Mouse (Mus musculus) embryonic facial prominence, embryonic 15.5 days (tissue): ENCODE measurements around the gene Ces3a. TPM values are rescaled to one million over a fixed set of nuclear protein-coding genes. Genes with fewer than 3 reads are reported as not detected.

Experiments
- ATAC-seq: fragments of 200-750 bp; cut with Nextera tagmentation; 2 replicates; pipeline ENCODE4 v1.8.0; 2017; ENCODE audit warnings: low read depth, moderate TSS enrichment; ENCODE audit not compliant: insufficient number of reproducible peaks, low FRiP score, low TSS enrichment
- H3K27ac ChIP-seq: fragments of 300-500 bp; sonication (generic); replicated peaks from 2 replicates; pipeline ENCODE4 v1.5.1; 2015; ENCODE audit warnings: mild to moderate bottlenecking, inconsistent platforms
- H3K27me3 ChIP-seq: fragments of 300-500 bp; sonication (generic); 2 replicates; pipeline ENCODE4 v1.6.1; 2015; ENCODE audit warnings: inconsistent platforms
- H3K36me3 ChIP-seq: fragments of 300-500 bp; sonication (generic); 2 replicates; pipeline ENCODE4 v1.6.1; 2015; ENCODE audit warnings: mild to moderate bottlenecking, inconsistent platforms
- H3K4me1 ChIP-seq: fragments of 300-500 bp; sonication (generic); 2 replicates; pipeline ENCODE4 v1.6.1; 2015; ENCODE audit warnings: inconsistent platforms
- H3K4me2 ChIP-seq: fragments of 300-500 bp; sonication (generic); replicated peaks from 2 replicates; pipeline ENCODE4 v1.6.1; 2015; ENCODE audit warnings: mild to moderate bottlenecking, inconsistent platforms
- H3K4me3 ChIP-seq: fragments of 300-500 bp; sonication (generic); replicated peaks from 2 replicates; pipeline ENCODE4 v1.5.1; 2015; ENCODE audit warnings: mild to moderate bottlenecking, inconsistent platforms
- H3K9ac ChIP-seq: fragments of 300-500 bp; sonication (generic); 2 replicates; pipeline ENCODE4 v1.6.1; 2015; ENCODE audit warnings: inconsistent platforms
- H3K9me3 ChIP-seq: fragments of 300-500 bp; sonication (generic); replicated peaks from 2 replicates; pipeline ENCODE4 v1.6.1; 2016; ENCODE audit warnings: inconsistent platforms
- WGBS: fragments of 180-500 bp; shearing (Covaris S2); methylation state at CpG from one replicate; pipeline ENCODE4 v1.1.7; 2015; 5-methylcytosine and 5-hydroxymethylcytosine counted together
- polyA plus RNA-seq: library from polyadenylated mRNA; unstranded; fragments of >200 nt; fragmentation: Nextera tagmentation; extraction: Ambion mirVana; gene quantifications from 2 replicates; pipeline ENCODE4 v1.2.1, GENCODE M21; 2015

Ces3a gene
- polyA plus RNA-seq: not detected in 2 replicates

- no peaks in the 10 kb centered on the region for H3K9me3 ChIP-seq
- no peak within 1 kb of the TSS for H3K4me3 ChIP-seq
- no peak within 1 kb of the TSS for H3K9ac ChIP-seq
- no peak within 1 kb of the TSS for H3K4me2 ChIP-seq
- H3K27ac ChIP-seq: no peak within 1 kb of the TSS
- H3K4me1 ChIP-seq: no peaks in the 10 kb centered on the region
- H3K27me3 ChIP-seq: no peaks in the 10 kb centered on the region
- no peaks in the 10 kb centered on the region for H3K36me3 ChIP-seq
- 75% methylated on average over 3 of the region's 3 CpGs for WGBS
- no peak for ATAC-seq
These were observed at the start of gene Ces3a for GRCm38 (mm10) chr8:105048371-105048854. TSS of gene Ces3a (plus strand) at chr8:105048601.

DNA sequence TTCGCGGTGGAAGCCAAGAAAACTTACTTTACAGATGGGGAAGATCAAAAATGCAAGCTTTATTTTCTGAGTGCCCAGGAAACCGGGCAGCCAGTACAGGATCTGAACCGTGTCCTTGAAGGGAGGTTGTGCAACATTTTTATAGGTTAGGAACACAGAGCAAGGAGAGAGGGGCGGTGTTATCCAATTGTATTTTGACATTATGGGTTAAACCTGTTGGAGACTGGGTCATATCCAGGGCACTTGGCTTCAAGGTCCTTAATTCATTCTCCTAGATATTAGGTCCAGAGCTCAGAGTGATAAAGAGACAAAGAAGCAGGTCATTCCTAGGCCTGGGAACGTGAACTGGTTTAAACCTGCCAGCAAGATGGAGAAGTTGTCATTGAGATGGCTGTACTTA is 49.2 kb upstream of the Ces3a start:
- Histone ChIP-seq H3K27me3 (no peaks in the 10 kb centered on the region), H3K9ac (no peak overlapping the region), H3K27ac (no peak overlapping the region), H3K9me3 (no peaks in the 10 kb centered on the region), H3K36me3 (no peaks in the 10 kb centered on the region), H3K4me2 (no peak overlapping the region), H3K4me3 (no peak overlapping the region), H3K4me1 (no peaks in the 10 kb centered on the region)
- WGBS: 85% methylated on average over 6 of the region's 6 CpGs
- no peak for ATAC-seq

GRCm38 (mm10) chr8:105000586-105000985 is 47.8 kb upstream of the Ces3a start, which contains the start of gene Ces2h:
TSS of gene Ces2h (plus strand) at chr8:105000853.
- Histone ChIP-seq H3K9ac (no peak within 1 kb of the TSS), H3K4me2 (no peak within 1 kb of the TSS), H3K4me1 (no peaks in the 10 kb centered on the region), H3K36me3 (no peaks in the 10 kb centered on the region), H3K4me3 (no peak within 1 kb of the TSS), H3K9me3 (no peaks in the 10 kb centered on the region), H3K27ac (no peak within 1 kb of the TSS), H3K27me3 (no peaks in the 10 kb centered on the region)
- WGBS: 76% methylated on average over 7 of the region's 7 CpGs
- ATAC-seq: no peak

DNA sequence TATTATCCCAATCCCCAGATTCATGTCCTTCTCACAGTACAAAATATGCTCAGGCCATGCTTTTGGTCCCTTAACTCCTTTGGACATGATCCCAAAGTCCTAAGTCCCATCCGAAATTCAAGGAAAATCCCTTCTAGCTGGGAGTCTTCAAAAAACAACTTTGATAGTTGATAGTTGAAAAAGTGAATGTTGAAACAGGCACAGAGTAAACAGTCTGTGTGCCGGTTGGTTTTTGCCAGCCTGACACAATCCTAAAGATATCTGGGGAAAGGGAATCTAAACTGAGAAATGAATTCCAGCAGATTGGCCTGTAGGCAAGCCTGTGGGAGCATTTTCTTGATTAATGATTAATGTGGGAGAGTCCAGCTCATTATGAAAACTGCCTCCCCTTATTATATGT is 38.4 kb upstream of the Ces3a start:
- no peak for ATAC-seq

DNA sequence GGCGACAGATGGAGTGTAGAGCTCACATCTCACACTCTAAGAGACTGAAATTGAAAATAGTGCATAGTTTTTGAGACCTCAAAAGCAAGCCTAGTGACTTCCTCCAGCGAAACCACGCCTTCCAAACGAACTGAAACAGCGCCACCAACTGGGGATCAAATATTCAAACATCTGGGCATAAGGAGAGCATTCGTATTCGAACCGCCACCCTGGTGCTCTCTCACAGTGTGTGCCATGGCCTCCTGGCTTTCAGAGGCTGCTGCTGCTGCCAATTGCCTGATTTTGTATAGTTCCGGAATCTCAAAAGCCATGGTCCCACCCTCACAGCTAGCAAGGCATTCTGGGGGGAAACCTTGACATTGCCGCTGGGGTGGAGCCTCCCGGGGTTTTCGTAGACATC is 37.3 kb upstream of the Ces3a start:
- Histone ChIP-seq H3K9ac (no peak overlapping the region), H3K9me3 (no peaks in the 10 kb centered on the region), H3K4me2 (no peak overlapping the region), H3K27ac (no peak overlapping the region), H3K4me1 (no peaks in the 10 kb centered on the region), H3K36me3 (no peaks in the 10 kb centered on the region), H3K4me3 (no peak overlapping the region), H3K27me3 (no peaks in the 10 kb centered on the region)
- WGBS: 75% methylated on average over 12 of the region's 12 CpGs
- ATAC-seq: no peak

More for the DNA sequence above, 38.4 kb upstream of the Ces3a start:
- no peak overlapping the region for H3K27ac ChIP-seq
- H3K9me3 ChIP-seq: no peaks in the 10 kb centered on the region
- 77% methylated on average over 2 of the region's 2 CpGs for WGBS
- no peaks in the 10 kb centered on the region for H3K27me3 ChIP-seq
- H3K4me1 ChIP-seq: no peaks in the 10 kb centered on the region
- H3K36me3 ChIP-seq: no peaks in the 10 kb centered on the region
- H3K9ac ChIP-seq: no peak overlapping the region
- H3K4me3 ChIP-seq: no peak overlapping the region
- no peak overlapping the region for H3K4me2 ChIP-seq

DNA sequence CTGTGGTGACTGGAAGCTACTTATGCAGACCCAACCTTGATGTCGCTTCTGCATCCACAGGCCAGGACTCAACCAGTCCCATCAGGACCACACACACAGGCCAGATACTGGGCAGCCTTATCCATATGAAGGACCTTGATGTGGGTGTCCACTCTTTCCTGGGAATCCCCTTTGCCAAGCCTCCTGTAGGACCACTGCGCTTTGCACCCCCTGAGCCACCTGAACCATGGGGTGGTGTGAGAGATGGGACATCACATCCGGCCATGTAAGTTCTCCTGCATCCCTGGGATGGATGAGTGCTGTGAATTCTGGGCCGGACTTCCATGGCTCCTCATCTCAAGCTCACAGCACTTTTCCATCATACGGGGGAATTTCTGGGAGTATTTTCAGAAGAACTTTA is 34.0 kb upstream of the Ces3a start:
- H3K36me3 ChIP-seq: no peaks in the 10 kb centered on the region
- 92% methylated on average over 5 of the region's 5 CpGs for WGBS
- H3K27me3 ChIP-seq: no peaks in the 10 kb centered on the region
- H3K27ac ChIP-seq: no peak overlapping the region
- H3K4me3 ChIP-seq: no peak overlapping the region
- no peak overlapping the region for H3K4me2 ChIP-seq
- no peaks in the 10 kb centered on the region for H3K4me1 ChIP-seq
- no peak for ATAC-seq
- no peak overlapping the region for H3K9ac ChIP-seq
- no peaks in the 10 kb centered on the region for H3K9me3 ChIP-seq

GRCm38 (mm10) chr8:105021954-105022353 is 26.4 kb upstream of the Ces3a start:
- no peaks in the 10 kb centered on the region for H3K36me3 ChIP-seq
- WGBS: 84% methylated on average over 1 of the region's 1 CpGs
- H3K27me3 ChIP-seq: no peaks in the 10 kb centered on the region
- H3K9ac ChIP-seq: no peak overlapping the region
- ATAC-seq: no peak
- H3K4me1 ChIP-seq: no peaks in the 10 kb centered on the region
- no peak overlapping the region for H3K4me2 ChIP-seq
- no peak overlapping the region for H3K27ac ChIP-seq
- no peaks in the 10 kb centered on the region for H3K9me3 ChIP-seq
- H3K4me3 ChIP-seq: no peak overlapping the region

GRCm38 (mm10) chr8:105023087-105023486 is 25.3 kb upstream of the Ces3a start:
- Histone ChIP-seq H3K9ac (no peak overlapping the region), H3K4me1 (no peaks in the 10 kb centered on the region), H3K9me3 (no peaks in the 10 kb centered on the region), H3K4me3 (no peak overlapping the region), H3K27ac (no peak overlapping the region), H3K27me3 (no peaks in the 10 kb centered on the region), H3K36me3 (no peaks in the 10 kb centered on the region), H3K4me2 (no peak overlapping the region)
- WGBS: 32% methylated on average over 1 of the region's 1 CpGs
- ATAC-seq: no peak

DNA sequence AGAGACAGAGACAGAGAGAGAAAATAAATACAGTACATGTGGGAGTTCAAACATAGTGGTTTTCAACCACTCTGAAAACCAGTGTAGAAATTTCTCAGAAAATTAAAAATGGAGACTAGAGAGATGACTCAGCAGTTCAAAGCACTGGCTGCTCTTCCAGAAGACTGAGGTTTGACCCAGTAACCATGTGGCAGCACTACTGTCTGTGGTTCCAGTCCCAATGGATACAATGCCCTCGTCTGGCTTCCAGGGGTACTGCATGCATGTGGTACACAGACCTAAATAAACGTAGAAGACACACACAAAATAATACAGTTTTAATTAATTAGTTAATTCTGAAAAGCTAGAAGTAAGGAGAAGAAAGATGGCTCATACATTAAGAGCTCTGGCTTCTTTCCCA is 23.4 kb upstream of the Ces3a start:
- Histone ChIP-seq H3K4me1 (no peaks in the 10 kb centered on the region), H3K27me3 (no peaks in the 10 kb centered on the region), H3K9me3 (no peaks in the 10 kb centered on the region), H3K4me3 (no peak overlapping the region), H3K9ac (no peak overlapping the region), H3K27ac (no peak overlapping the region), H3K36me3 (no peaks in the 10 kb centered on the region), H3K4me2 (no peak overlapping the region)
- WGBS: 74% methylated on average over 2 of the region's 2 CpGs
- no peak for ATAC-seq

- Histone ChIP-seq H3K9ac (no peak overlapping the region), H3K4me2 (no peak overlapping the region), H3K27me3 (no peaks in the 10 kb centered on the region), H3K36me3 (no peaks in the 10 kb centered on the region), H3K4me1 (no peaks in the 10 kb centered on the region), H3K9me3 (no peaks in the 10 kb centered on the region), H3K4me3 (no peak overlapping the region), H3K27ac (no peak overlapping the region)
- 43% methylated on average over 1 of the region's 1 CpGs for WGBS
- ATAC-seq: no peak
These were observed 4.9 kb upstream of the Ces3a start for GRCm38 (mm10) chr8:105043510-105043909.

DNA sequence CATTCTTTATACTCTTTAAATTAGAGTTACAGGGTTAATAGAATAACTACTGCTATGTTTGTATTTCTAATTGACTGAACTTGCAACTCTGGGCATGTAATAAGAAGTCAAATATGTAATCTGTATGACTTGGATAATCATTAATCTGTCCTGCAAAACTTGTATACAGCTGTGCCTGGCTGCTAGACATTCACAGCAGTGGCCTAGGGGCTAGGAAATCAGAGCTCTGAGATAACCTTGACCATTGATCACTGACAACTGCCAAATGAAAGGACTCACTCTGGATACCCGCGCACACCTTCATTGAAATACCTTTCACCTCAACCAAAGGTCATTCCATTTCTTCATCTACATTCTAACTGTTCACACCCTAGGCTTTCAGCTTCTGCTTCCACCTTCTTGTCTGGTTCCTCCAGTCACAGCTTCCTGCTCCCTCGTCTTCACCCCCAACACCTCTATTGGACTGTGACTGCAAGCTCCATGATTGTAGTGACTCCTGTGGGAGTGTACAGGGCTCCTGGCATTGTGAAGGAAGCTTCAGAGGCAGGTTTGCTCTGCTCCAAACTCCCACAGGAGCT is 2.5 kb upstream of the Ces3a start:
- no peaks in the 10 kb centered on the region for H3K27me3 ChIP-seq
- no peak overlapping the region for H3K9ac ChIP-seq
- H3K4me2 ChIP-seq: no peak overlapping the region
- no peak for ATAC-seq
- H3K27ac ChIP-seq: no peak overlapping the region
- H3K4me1 ChIP-seq: no peaks in the 10 kb centered on the region
- no peaks in the 10 kb centered on the region for H3K36me3 ChIP-seq
- H3K9me3 ChIP-seq: no peaks in the 10 kb centered on the region
- 81% methylated on average over 3 of the region's 3 CpGs for WGBS
- H3K4me3 ChIP-seq: no peak overlapping the region

GRCm38 (mm10) chr8:105056211-105056610 is 7.8 kb downstream of the Ces3a start:
- Histone ChIP-seq H3K9me3 (no peaks in the 10 kb centered on the region), H3K4me1 (no peaks in the 10 kb centered on the region), H3K27me3 (no peaks in the 10 kb centered on the region), H3K4me3 (no peak overlapping the region), H3K4me2 (no peak overlapping the region), H3K36me3 (no peaks in the 10 kb centered on the region), H3K27ac (no peak overlapping the region), H3K9ac (no peak overlapping the region)
- WGBS: 84% methylated on average over 4 of the region's 4 CpGs
- no peak for ATAC-seq
